Mouse (Mus musculus) heart, adult 8-10 months (tissue): ENCODE measurements at regions not wholly inside any gene's neighbourhood (a gene's known extent, or its start where the extent isn't known, plus 50 kb on each side); places are given as distances from the start of the nearest gene placed in this dataset.
A peak's percentile ranks its signal among the peaks of the same experiment; 100 is the strongest.

Experiments
- DNase-seq: peaks from one replicate; pipeline ENCODE4 v3.0.0; 2022; ENCODE audit warnings: low spot score

- DNase-seq, result no peak
Observed at GRCm38 (mm10) chr3:52643100-52643551, 373.9 kb downstream of the Cog6 start.

- peak; percentile 63 for DNase-seq
Observed at GRCm38 (mm10) chr3:52641226-52642181, 373.4 kb downstream of the Foxo1 start.

- DNase-seq, result peak; percentile 33
Observed at GRCm38 (mm10) chr3:52640250-52641147, 372.4 kb downstream of the Foxo1 start.

- DNase-seq, result no peak
Observed at GRCm38 (mm10) chr3:52638816-52639215, 370.7 kb downstream of the Foxo1 start.

GRCm38 (mm10) chr3:52634353-52634752 lies 366.2 kb downstream of the Foxo1 start:
- DNase-seq, result peak; percentile 28

- DNase-seq, result no peak
Observed at GRCm38 (mm10) chr3:52633491-52634100, 365.5 kb downstream of the Foxo1 start.

- no peak for DNase-seq
Observed at GRCm38 (mm10) chr3:52632635-52633034, 364.5 kb downstream of the Foxo1 start.

GRCm38 (mm10) chr3:52630209-52630608 lies 362.1 kb downstream of the Foxo1 start:
- DNase-seq, result no peak

- no peak for DNase-seq
Observed at GRCm38 (mm10) chr3:52625125-52625524, 357.0 kb downstream of the Foxo1 start.

- DNase-seq, result no peak
Observed at GRCm38 (mm10) chr3:52622530-52622929, 354.4 kb downstream of the Foxo1 start.

GRCm38 (mm10) chr3:52621936-52622335 lies 353.8 kb downstream of the Foxo1 start:
- DNase-seq, result no peak

- no peak for DNase-seq
Observed at GRCm38 (mm10) chr3:52618925-52619224, 350.7 kb downstream of the Foxo1 start.

GRCm38 (mm10) chr3:52618212-52618924 lies 350.2 kb downstream of the Foxo1 start:
- DNase-seq, result no peak

- no peak for DNase-seq
Observed at GRCm38 (mm10) chr3:52617413-52618149, 349.4 kb downstream of the Foxo1 start.

GRCm38 (mm10) chr3:52611881-52612280 lies 343.7 kb downstream of the Foxo1 start:
- no peak for DNase-seq

GRCm38 (mm10) chr3:52610466-52610865 lies 342.3 kb downstream of the Foxo1 start:
- DNase-seq, result no peak

- no peak for DNase-seq
Observed at GRCm38 (mm10) chr3:52608086-52608426, 339.9 kb downstream of the Foxo1 start.

- DNase-seq, result no peak
Observed at GRCm38 (mm10) chr3:52607379-52608085, 339.4 kb downstream of the Foxo1 start.

- DNase-seq, result no peak
Observed at GRCm38 (mm10) chr3:52605261-52605771, 337.2 kb downstream of the Foxo1 start.

GRCm38 (mm10) chr3:52603244-52603704 lies 335.1 kb downstream of the Foxo1 start:
- peak; percentile 52 for DNase-seq
